Mouse (Mus musculus) brain, embryonic 14.5 days (tissue): ENCODE data around the gene Cbx6.

Experiments
- CTCF ChIP-seq: fragments of 200-500 bp; IDR thresholded peaks from 2 replicates; pipeline ENCODE4 v1.5.1; 2012; ENCODE audit warnings: inconsistent platforms, mild to moderate bottlenecking, moderate library complexity, borderline replicate concordance; ENCODE audit not compliant: insufficient read depth, insufficient read length; ENCODE audit errors: extremely low read depth
- POLR2A ChIP-seq: fragments of 200-500 bp; IDR thresholded peaks from 2 replicates; pipeline ENCODE4 v1.6.1; 2012; ENCODE audit warnings: mild to moderate bottlenecking, inconsistent platforms, borderline replicate concordance; ENCODE audit not compliant: poor library complexity, insufficient read depth, insufficient read length, severe bottlenecking; ENCODE audit errors: extremely low read depth

- TF ChIP-seq CTCF: no peak
- no peak for TF ChIP-seq POLR2A
Measured at GRCm38 (mm10) chr15:79873545-79873944, 39.1 kb upstream of the Cbx6 start.
